Mouse (Mus musculus): ENCODE data around the gene Prcc. TPM values are rescaled to one million over a fixed set of nuclear protein-coding genes. Genes with fewer than 3 reads are reported as not detected.
"Not testable (repeated sequence)": the region's sequence is repeated elsewhere in the genome, so short reads cannot be mapped to it uniquely, and the experiment has no call there.

The Prcc gene
- total RNA-seq, 2 experiments from 2014 or later, result 40.1 to 40.5 TPM

- peak; percentile 32 for DNase-seq
- intact Hi-C loops (cut with DNase I; ENCODE audit: low total_unique reads), result no loop called here
These were observed 29.5 kb downstream of the Prcc start for GRCm38 (mm10) chr3:87855936-87856335.

GRCm38 (mm10) chr3:87854795-87855568 lies 30.4 kb downstream of the Prcc start:
- intact Hi-C loops (cut with DNase I; ENCODE audit: low total_unique reads), result no loop called here
- DNase-seq, result peak; percentile 34

- intact Hi-C loops (cut with DNase I; ENCODE audit: low total_unique reads), result no loop called here
- DNase-seq, result no peak
These were observed 36.3 kb downstream of the Prcc start for GRCm38 (mm10) chr3:87849117-87849516.

GRCm38 (mm10) chr3:87847680-87848079 lies 37.7 kb downstream of the Prcc start:
- intact Hi-C loops (cut with DNase I; ENCODE audit: low total_unique reads), result no loop called here
- no peak for DNase-seq

GRCm38 (mm10) chr3:87846650-87847110 lies 38.7 kb downstream of the Prcc start, which contains the start of gene Sh2d2a:
Gene Sh2d2a (plus strand): TSS chr3:87846755.
- no peak for DNase-seq
- intact Hi-C loops (cut with DNase I; ENCODE audit: low total_unique reads), result no loop called here

GRCm38 (mm10) chr3:87846186-87846585 lies 39.2 kb downstream of the Prcc start:
- intact Hi-C loops (cut with DNase I; ENCODE audit: low total_unique reads), result no loop called here
- no peak for DNase-seq

- DNase-seq, result no peak
- intact Hi-C loops (cut with DNase I; ENCODE audit: low total_unique reads), result loop anchor here (5.0 kb wide), 1 partner anchor 73 kb away; no protein-coding TSS in a partner anchor
These were observed 40.4 kb downstream of the Prcc start for GRCm38 (mm10) chr3:87844981-87845380.

GRCm38 (mm10) chr3:87840858-87841257 lies 44.5 kb downstream of the Prcc start:
- intact Hi-C loops (cut with DNase I; ENCODE audit: low total_unique reads), result loop anchor here (5.0 kb wide), 1 partner anchor 69 kb away; no protein-coding TSS in a partner anchor
- DNase-seq, result no peak

- intact Hi-C loops (cut with DNase I; ENCODE audit: low total_unique reads), result no loop called here
- DNase-seq, result peak; percentile 67
These were observed 46.8 kb downstream of the Prcc start for GRCm38 (mm10) chr3:87838622-87839021.

- intact Hi-C loops (cut with DNase I; ENCODE audit: low total_unique reads), result no loop called here
- no peak for DNase-seq
These were observed 51.9 kb downstream of the Prcc start for GRCm38 (mm10) chr3:87833482-87833881.

- intact Hi-C loops (cut with DNase I; ENCODE audit: low total_unique reads), result no loop called here
These were observed 53.1 kb downstream of the Prcc start for GRCm38 (mm10) chr3:87832109-87832859.

GRCm38 (mm10) chr3:87829025-87829424 lies 56.4 kb downstream of the Prcc start:
- intact Hi-C loops (cut with DNase I; ENCODE audit: low total_unique reads), result no loop called here
- no peak for DNase-seq

More at GRCm38 (mm10) chr3:87832109-87832859, 53.1 kb downstream of the Prcc start:
- no peak for DNase-seq

- DNase-seq, result no peak
- intact Hi-C loops (cut with DNase I; ENCODE audit: low total_unique reads), result no loop called here
These were observed 57.0 kb downstream of the Prcc start for GRCm38 (mm10) chr3:87828435-87828834.

- DNase-seq; intact Hi-C loops (cut with DNase I; ENCODE audit: low total_unique reads): not testable (repeated sequence)
These were observed 61.2 kb downstream of the Prcc start, which contains the start of gene Pear1 for GRCm38 (mm10) chr3:87824206-87824605. Gene Pear1 (minus strand): TSS chr3:87824306.

GRCm38 (mm10) chr3:87818226-87818625 lies 67.2 kb downstream of the Prcc start:
- no peak for DNase-seq
- intact Hi-C loops (cut with DNase I; ENCODE audit: low total_unique reads), result loop anchor here (10.0 kb wide), 1 partner anchor 63 kb away; no protein-coding TSS in a partner anchor

GRCm38 (mm10) chr3:87816646-87817093 lies 68.7 kb downstream of the Prcc start:
- intact Hi-C loops (cut with DNase I; ENCODE audit: low total_unique reads), result loop anchor here (10.0 kb wide), 1 partner anchor 62 kb away; no protein-coding TSS in a partner anchor
- DNase-seq, result peak; percentile 73

GRCm38 (mm10) chr3:87816166-87816565 lies 69.2 kb downstream of the Prcc start:
- intact Hi-C loops (cut with DNase I; ENCODE audit: low total_unique reads), result loop anchor here (10.0 kb wide), 1 partner anchor 61 kb away; no protein-coding TSS in a partner anchor
- no peak for DNase-seq

- DNase-seq, result peak; percentile 34
- intact Hi-C loops (cut with DNase I; ENCODE audit: low total_unique reads), result loop anchor here (10.0 kb wide), 1 partner anchor 58 kb away; no protein-coding TSS in a partner anchor
These were observed 72.5 kb downstream of the Prcc start for GRCm38 (mm10) chr3:87812873-87813272.

GRCm38 (mm10) chr3:87812413-87812812 lies 73.0 kb downstream of the Prcc start:
- no peak for DNase-seq
- intact Hi-C loops (cut with DNase I; ENCODE audit: low total_unique reads), result loop anchor here (10.0 kb wide), 1 partner anchor 58 kb away; no protein-coding TSS in a partner anchor

GRCm38 (mm10) chr3:87811297-87811696 lies 74.1 kb downstream of the Prcc start:
- intact Hi-C loops (cut with DNase I; ENCODE audit: low total_unique reads), result loop anchor here (10.0 kb wide), 1 partner anchor 56 kb away; no protein-coding TSS in a partner anchor
- no peak for DNase-seq

Data from gastrocnemius, postnatal 14 days (tissue).